Mouse (Mus musculus) frontal cortex, postnatal 10 days (tissue): ENCODE measurements around the gene Tatdn2.

ENCODE experiments used
- DNase-seq, 2 experiments: peaks; one replicate each; pipeline ENCODE4 v3.0.0; 2022; ENCODE audit warnings: low spot score in 2 of 2, mixed read lengths in 1 of 2

The Tatdn2 gene

DNA sequence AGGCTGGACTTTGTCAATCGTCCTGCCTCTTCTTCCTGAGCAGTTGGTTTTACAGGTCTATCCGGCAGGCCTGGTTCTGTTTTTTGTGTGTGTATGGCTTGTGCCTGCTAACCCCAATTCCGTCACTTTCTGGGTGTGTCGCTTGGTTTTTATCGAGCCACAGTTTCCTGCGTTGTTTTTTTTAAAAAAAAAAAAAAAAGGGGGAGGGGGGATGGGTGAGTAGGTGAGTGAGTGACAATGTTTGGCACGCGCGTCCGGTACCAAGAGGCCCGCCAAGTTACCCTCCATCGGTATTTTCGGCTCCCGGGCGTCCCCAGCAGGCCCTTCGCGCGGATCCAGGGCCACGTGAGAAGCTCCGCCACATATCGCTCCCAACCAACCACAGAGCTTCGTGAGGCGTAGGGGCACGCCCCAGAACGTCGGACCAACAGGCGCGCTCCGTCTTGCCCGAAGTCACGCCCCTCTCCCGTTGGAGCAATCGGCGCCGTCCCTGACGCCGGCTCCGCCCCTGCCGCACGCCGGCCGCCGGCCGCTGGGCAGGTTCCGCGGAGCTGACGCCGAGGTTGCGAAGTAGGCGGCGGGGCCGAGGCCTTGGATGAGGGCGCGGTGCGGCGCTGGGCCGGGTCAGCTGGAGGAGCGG is at the start of gene Tatdn2:
Gene Tatdn2, plus strand, starts transcription at position 469 of the 640 bp plus-strand sequence.
- peak; percentile 96 to 97 for DNase-seq

DNA sequence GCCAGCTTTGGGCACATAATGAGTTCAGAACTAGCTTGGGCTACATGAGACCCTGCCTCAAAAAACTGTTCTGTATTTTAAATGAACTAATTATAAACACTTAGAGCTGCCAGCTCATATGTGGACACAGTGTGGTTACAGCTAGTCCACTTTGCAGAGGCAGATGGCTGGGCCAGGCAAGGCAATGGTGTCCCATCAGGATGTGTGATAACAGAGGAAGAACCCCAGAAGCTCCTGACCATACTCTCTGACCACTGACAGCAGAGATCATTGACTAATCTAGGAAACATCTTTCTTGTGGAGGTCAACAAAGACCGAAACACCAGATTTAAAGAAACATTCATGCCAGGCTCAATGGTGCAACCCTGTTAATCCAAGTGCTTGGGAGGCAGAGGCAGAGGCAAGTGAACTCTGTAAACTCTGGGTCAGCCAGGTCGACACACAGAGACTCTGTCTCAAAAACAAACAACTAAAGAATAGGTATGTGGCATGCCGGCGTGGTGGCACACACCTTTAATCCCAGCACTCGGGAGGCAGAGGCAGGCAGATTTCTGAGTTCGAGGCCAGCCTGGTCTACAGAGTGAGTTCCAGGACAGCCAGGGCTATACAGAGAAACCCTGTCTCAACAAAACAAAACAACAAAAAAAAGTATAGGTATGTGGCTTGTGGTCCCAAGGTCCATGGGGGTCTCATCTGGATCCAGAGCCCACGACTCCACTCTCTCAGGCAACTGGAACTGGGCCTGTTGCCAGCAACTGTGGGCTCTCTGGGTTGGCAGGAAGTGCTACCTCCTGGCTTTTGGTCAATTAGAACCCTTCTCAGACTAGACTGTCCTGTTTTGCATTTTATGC is 47.3 kb upstream of the Tatdn2 start:
- DNase-seq = peak in 1 of 2 experiments; percentile 16

DNA sequence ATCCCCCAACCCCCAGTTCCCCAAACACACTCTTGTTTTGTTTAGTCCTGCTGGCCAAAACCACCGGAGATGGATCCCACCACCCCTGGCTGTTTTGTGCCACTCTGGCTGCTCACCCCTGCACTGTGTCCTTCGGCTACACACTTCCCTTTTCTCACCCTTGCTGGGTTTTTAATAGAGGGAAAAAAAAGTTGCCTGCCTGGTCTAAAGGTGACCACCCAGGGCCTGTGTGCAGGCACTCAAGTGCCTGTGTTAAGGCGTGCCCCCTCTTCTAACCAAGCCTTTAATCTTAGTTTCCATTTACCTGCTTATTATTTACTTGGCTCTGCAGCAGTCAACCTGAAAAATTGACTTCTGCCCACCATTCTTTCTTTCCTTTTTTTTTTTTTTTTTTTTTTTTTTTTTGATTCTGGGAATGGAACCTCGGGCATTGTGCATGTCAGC is 46.6 kb upstream of the Tatdn2 start:
- no peak for DNase-seq

DNA sequence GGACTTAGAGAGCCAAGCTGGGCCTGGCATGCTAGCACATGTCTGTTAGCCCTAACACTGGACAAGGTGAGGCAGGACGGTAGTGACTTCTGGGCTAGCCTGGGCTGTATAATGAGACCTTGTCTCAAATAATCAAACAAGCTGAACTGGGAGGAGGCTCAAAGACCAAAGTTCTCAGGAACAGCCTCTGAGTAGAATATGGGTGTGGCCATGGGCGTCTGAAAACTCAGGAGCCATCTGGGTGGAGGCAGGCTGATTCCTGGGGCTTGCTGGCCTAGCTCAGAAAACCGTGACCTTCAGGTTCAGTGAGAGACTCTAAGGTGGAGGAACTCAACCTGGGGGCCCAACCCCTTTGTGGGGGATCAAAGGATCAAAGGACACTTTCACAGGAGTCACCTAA is 45.2 kb upstream of the Tatdn2 start:
- no peak for DNase-seq

- DNase-seq = no peak
Observed at GRCm38 (mm10) chr6:113653551-113653950, 43.3 kb upstream of the Tatdn2 start.

GRCm38 (mm10) chr6:113654102-113654501 is 42.7 kb upstream of the Tatdn2 start:
- no peak for DNase-seq

GRCm38 (mm10) chr6:113654753-113655397 is 42.0 kb upstream of the Tatdn2 start:
- DNase-seq = no peak

GRCm38 (mm10) chr6:113655475-113655874 is 41.4 kb upstream of the Tatdn2 start:
- DNase-seq = no peak

DNA sequence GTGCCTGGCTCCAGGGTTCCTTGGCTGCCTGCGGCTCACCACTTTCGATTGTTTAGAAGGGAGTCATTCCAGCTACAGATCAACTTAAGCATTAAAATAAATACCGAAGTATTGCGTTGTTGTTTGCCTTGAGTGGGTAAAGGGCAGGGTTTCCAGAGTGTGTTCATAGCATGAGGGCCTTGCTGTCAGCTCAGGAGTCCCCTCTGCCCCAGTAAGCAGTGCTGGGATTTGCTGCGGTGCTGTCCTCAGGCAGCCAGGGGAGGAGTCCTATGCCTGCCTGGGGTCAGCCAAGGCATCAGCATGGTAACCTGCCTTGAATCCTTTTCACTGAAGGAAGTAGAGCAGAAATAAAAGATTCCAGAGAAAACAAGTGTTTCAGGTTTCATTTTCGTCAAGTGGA is 40.0 kb upstream of the Tatdn2 start:
- DNase-seq = no peak

DNA sequence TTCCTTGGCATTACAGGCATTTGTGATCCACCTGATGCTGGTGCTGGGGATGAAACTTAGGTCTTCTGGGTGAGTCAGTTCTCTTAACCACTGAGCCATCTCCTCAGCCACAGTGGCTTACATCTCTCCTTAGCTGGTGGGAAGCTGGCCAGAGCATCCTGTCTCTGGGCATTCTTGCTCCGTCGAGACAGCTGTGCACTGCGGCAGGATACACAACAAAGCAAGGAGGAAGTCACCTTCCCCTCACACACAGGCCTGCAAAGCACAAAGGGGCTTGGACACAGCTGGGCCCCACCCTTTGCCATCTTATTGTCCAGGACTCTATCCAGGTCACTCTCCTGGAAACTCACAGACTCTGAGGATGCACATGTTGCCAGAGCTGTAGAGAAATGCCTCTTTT is 38.6 kb upstream of the Tatdn2 start:
- DNase-seq = no peak

- no peak for DNase-seq
Observed at GRCm38 (mm10) chr6:113659648-113660491, 37.0 kb upstream of the Tatdn2 start.

DNA sequence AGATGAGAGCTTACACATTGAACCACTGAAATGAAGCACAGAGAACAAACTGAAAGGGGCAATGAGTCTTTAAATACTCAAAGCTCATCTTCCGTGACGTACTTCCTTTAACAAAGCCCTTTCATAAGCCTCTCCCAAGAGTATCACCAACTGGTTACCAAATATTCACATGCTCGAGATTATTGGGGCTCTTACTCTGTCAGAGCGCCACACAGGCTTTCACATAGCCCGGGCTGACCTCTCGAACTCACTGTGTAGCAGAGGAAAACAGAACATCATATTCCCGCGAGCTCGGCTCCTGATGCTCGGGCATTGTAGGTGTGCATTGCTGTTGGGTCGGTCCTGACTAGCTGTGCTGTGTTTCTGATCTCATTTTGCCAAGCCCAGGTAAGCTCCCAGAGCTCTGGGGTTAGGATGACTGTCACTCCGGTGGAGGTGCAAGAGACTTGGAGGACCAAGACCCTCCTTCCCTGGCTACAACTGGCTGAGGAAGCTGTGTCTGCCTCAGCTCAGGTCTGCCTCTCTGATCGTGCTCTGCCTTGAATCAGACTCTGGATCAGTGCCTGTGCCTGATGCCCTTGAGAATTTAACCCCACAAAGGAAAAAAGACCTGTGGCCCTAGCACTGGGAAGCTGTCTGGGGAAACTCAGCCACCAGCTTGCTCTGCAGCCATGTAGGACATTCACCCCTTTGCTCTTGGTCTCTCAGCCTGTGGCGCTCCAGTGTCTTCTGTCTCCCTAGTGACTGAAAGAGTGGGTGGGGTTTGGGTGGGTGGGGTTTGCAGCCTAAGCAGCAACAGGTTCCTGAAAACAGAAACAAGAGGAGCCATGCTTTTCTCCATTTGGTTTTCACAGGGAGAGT is 36.1 kb upstream of the Tatdn2 start:
- no peak for DNase-seq

- DNase-seq = no peak
Observed at GRCm38 (mm10) chr6:113661353-113662241, 35.3 kb upstream of the Tatdn2 start.

GRCm38 (mm10) chr6:113662964-113663700 is 33.7 kb upstream of the Tatdn2 start:
- DNase-seq = no peak

- no peak for DNase-seq
Observed at GRCm38 (mm10) chr6:113664305-113664704, 32.5 kb upstream of the Tatdn2 start.

GRCm38 (mm10) chr6:113667611-113668122 is 29.2 kb upstream of the Tatdn2 start:
- no peak for DNase-seq

DNA sequence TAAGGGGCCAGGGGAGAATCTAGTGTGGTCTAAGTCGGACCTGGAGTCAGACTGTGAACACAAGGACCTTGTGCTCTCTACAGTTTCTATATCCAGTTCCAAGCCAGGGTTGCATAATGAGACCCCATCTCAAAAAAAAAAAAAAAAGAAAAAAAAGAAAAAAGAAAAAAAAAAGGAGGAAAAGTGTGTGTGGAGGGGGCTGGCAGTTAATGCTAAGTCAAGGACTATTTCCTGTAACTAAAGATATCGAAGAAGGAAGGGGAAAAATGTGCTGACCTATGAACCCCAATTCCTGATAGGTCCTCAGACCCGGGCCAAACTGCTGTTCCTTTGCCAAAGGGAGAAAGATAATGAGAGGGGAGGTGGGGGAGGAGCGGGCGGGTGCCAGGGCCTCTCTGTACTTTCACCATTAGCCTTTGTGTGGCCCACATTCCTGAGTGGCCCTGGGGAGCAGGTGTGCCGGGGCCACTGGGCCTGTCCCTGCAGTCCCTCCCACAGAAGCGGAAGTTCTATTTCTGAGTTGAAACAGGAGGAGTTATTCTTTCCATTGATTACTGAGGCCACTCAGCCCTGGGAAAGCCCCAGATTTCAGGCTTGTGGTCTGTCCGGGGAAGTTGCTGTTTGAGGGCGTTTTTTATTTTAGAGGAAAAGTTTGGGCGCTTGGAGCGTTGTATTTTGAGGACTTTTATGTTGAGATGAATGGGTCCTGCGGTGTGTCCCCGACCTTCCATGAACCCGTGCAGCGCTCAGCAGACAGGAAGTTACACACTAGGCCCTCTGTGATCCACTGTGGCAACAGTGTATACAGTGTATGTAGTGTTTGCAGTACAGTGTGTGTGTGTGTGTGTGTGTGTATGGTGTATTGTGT is 28.3 kb upstream of the Tatdn2 start:
- DNase-seq = no peak

GRCm38 (mm10) chr6:113669821-113670220 is 27.0 kb upstream of the Tatdn2 start:
- DNase-seq = no peak
